Mouse (Mus musculus) effector memory CD4-positive, alpha-beta T cell, adult 5 months (primary cell): Measurements from ENCODE around the gene Olfr1281. TPM values are rescaled to one million over a fixed set of nuclear protein-coding genes. Genes with fewer than 3 reads are reported as not detected.

Experiments
- polyA plus RNA-seq: library from polyadenylated mRNA; unstranded; fragments of 100-300 nt; shearing (Covaris generic); gene quantifications from one replicate; pipeline ENCODE4 v1.2.1, GENCODE M21; 2017

Gene Olfr1281
- polyA plus RNA-seq = not detected

DNA sequence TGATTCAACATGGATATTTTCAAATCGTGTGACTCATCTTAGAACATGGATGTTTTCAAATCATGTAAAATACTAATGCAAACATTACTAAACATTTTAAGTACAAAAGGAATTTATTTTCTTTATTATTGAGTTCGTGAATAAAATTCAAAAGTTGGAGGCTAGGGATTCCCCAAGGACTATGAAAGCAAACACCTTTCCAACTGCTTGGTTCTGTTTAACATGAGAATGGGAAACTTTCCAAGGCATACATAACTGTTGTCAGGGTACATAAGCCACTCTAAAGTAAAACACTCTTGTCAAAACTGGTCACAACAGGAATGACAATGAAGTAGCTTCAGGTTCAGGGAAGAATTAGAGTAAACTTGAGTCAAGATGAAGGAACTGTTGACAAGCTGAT is at the start of gene Olfr1281:
Gene Olfr1281 (plus strand): TSS at position 301 of the 400 bp plus-strand sequence.

DNA sequence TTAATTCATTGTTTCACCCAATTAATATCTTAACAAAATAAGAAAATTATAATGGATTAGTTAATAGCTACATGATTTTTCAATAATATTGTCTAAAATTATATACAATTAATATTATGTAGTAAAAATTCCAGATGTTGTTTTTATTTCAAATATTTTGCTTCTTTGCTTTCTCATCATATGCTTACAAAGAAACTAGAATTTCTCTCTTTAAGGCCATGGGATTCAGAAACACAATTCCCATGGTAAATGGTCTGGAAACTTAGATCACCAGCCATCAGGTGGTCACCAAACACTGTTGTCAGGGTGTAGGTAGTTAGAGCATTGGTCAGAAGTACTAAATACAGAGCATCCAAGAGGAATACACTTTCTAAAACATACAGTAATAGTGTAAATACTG is 36.5 kb upstream of the Olfr1281 start, which contains the start of gene Olfr1278:
Gene Olfr1278 (plus strand): TSS at position 301 of the 400 bp plus-strand sequence.

DNA sequence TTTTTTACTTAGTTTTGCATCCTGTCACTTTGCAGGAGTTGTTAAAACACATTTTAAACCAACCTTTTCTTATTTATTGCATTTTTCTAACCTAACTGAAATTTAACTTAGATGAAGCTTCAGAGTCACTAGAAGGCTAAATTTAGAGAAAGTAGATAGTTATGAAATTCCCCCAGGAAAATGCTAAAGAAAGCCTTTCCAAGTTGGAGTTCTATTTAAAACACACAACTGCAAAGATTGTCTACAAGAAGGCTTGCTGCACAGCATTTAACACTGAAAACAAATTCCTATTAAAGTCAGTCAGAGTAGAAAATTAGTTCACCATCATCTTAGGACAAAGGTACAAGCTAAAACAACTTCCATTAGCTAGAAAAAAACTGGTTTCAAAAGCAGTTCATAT is 25.9 kb upstream of the Olfr1281 start, which contains the start of gene Olfr1279:
Gene Olfr1279 (plus strand): TSS at position 262 of the 400 bp plus-strand sequence.

GRCm38 (mm10) chr2:111313717-111314116 is 12.6 kb upstream of the Olfr1281 start, which contains the start of gene Olfr1280:
Olfr1280 (plus strand) TSS chr2:111314017.

DNA sequence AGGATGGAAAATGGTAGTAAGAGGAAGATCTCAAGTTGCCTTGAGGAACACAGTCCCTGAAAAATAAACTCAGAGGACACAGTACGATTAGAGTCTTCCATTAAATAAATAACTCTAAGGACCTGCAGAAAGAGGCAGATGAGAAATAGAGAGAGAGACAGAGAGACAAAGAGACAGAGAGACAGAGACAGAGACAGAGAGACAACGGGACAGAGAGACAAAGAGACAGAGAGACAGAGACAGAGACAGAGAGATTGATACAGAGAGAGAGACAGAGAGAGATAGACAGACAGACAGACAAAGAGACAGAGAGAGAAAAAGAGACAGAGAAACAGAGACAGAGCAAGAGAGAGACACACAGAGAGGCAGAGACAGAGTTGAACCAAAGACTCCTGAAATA is 9.7 kb downstream of the Olfr1281 start, which contains the start of gene Olfr1282:
Gene Olfr1282 (minus strand): TSS at position 101 of the 400 bp plus-strand sequence.

DNA sequence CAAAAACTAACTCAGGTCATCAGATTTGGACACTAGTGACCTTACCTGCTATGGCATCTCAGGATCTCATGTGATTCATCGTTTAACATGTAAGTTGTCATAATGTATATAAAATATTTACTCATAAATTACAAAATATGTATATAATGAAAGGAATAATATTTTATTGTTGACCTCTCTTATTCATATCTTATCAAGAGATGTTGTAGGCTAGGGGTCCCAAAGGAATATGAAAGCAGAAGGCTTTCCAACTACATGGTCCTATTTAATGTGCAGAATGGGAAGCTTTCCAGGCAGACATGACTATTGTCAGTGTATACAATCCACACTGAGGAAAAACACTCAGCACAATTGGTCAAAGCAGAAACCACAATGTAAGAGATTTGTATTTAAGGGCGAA is 40.2 kb downstream of the Olfr1281 start, which contains the start of gene Olfr1283:
Gene Olfr1283 (plus strand): TSS at position 301 of the 400 bp plus-strand sequence.

DNA sequence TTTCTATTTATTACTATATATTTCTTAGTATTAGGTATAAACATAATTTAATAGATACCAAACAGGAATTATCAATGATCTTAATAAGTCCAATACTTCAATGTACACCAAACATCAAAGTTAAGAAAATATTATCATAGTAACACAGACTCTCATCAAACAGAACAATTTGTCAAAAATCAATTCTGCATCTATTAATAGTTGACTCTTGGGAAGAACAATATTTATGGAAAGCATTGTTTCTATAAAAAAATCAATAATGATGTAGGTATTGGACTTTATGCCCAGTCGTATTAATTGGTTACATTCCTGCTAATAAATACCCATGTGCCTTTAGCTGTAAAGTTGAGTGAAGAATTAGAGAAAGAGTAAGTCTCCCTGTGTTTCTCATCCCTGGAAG is 48.9 kb downstream of the Olfr1281 start, which contains the start of gene Olfr1284:
Gene Olfr1284 (plus strand): TSS at position 301 of the 400 bp plus-strand sequence.

Other genes starting within 250 kb of the Olfr1281 start
- not detected for gene Gm13941, start 220.5 kb upstream of the Olfr1281 start, polyA plus RNA-seq
- not detected for gene Gm15130, start 173.6 kb upstream of the Olfr1281 start, polyA plus RNA-seq
- gene 4930430A15Rik, start 96.9 kb upstream of the Olfr1281 start, polyA plus RNA-seq = not detected
- not detected for gene Olfr1275, start 91.2 kb upstream of the Olfr1281 start, polyA plus RNA-seq
- not detected for gene Olfr1276, start 72.0 kb upstream of the Olfr1281 start, polyA plus RNA-seq
- 0.12 TPM for gene Olfr1277, start 52.4 kb upstream of the Olfr1281 start, polyA plus RNA-seq
- not detected for gene Olfr1278, start 36.4 kb upstream of the Olfr1281 start, polyA plus RNA-seq
- not detected for gene Olfr1279, start 25.9 kb upstream of the Olfr1281 start, polyA plus RNA-seq
- not detected for gene Olfr1280, start 12.5 kb upstream of the Olfr1281 start, polyA plus RNA-seq
- not detected for gene Olfr1282, start 9.6 kb downstream of the Olfr1281 start, polyA plus RNA-seq
- gene Olfr1283, start 40.3 kb downstream of the Olfr1281 start, polyA plus RNA-seq = not detected
- gene Olfr1284, start 49.0 kb downstream of the Olfr1281 start, polyA plus RNA-seq = 0.34 TPM
- not detected for gene Olfr1286, start 96.6 kb downstream of the Olfr1281 start, polyA plus RNA-seq
- not detected for gene Olfr1287, start 122.6 kb downstream of the Olfr1281 start, polyA plus RNA-seq
- not detected for gene Olfr1288, start 147.6 kb downstream of the Olfr1281 start, polyA plus RNA-seq
- not detected for gene Olfr1289, start 154.3 kb downstream of the Olfr1281 start, polyA plus RNA-seq
- gene Olfr1290, start 167.3 kb downstream of the Olfr1281 start, polyA plus RNA-seq = not detected
- 0.10 TPM for gene Olfr1291-ps1, start 170.7 kb downstream of the Olfr1281 start, polyA plus RNA-seq
- gene Olfr1293-ps, start 198.7 kb downstream of the Olfr1281 start, polyA plus RNA-seq = not detected
- gene Olfr1294, start 213.8 kb downstream of the Olfr1281 start, polyA plus RNA-seq = not detected
- not detected for gene Olfr1295, start 243.2 kb downstream of the Olfr1281 start, polyA plus RNA-seq